Mouse (Mus musculus) gonadal fat pad, adult 2 months (tissue): ENCODE measurements around the gene Smco4. TPM values are rescaled to one million over a fixed set of nuclear protein-coding genes. Genes with fewer than 3 reads are reported as not detected.

Experiments
- DNase-seq: peaks from one replicate; pipeline ENCODE4 v3.0.0-alpha.2; 2012; ENCODE audit warnings: low read depth
- polyA plus RNA-seq: library from polyadenylated mRNA; depleted of rRNA; stranded (reverse); fragments of >200 nt; gene quantifications from 2 replicates; pipeline ENCODE4 v1.2.3, GENCODE M21; 2012

Smco4 gene
- polyA plus RNA-seq, 1 experiment, result 21.3 TPM

GRCm38 (mm10) chr9:15506863-15507262 is 13.6 kb downstream of the Smco4 start:
- DNase-seq, result no peak

GRCm38 (mm10) chr9:15507431-15507875 is 14.2 kb downstream of the Smco4 start:
- no peak for DNase-seq

GRCm38 (mm10) chr9:15509363-15509762 is 16.1 kb downstream of the Smco4 start:
- no peak for DNase-seq

GRCm38 (mm10) chr9:15510557-15511310 is 17.5 kb downstream of the Smco4 start:
- no peak for DNase-seq

- DNase-seq, result no peak
These were observed 19.7 kb downstream of the Smco4 start for GRCm38 (mm10) chr9:15512918-15513317.

GRCm38 (mm10) chr9:15516007-15516406 is 22.8 kb downstream of the Smco4 start:
- no peak for DNase-seq

GRCm38 (mm10) chr9:15517979-15518378 is 24.7 kb downstream of the Smco4 start:
- DNase-seq, result no peak

- peak; percentile 98 for DNase-seq
These were observed 29.1 kb downstream of the Smco4 start for GRCm38 (mm10) chr9:15522348-15522747.

GRCm38 (mm10) chr9:15522887-15523286 is 29.7 kb downstream of the Smco4 start:
- DNase-seq, result no peak

- no peak for DNase-seq
These were observed 30.4 kb downstream of the Smco4 start for GRCm38 (mm10) chr9:15523646-15524045.

- no peak for DNase-seq
These were observed 32.0 kb downstream of the Smco4 start for GRCm38 (mm10) chr9:15525246-15525645.

- no peak for DNase-seq
These were observed 33.3 kb downstream of the Smco4 start for GRCm38 (mm10) chr9:15526539-15526938.

GRCm38 (mm10) chr9:15527846-15528245 is 34.6 kb downstream of the Smco4 start:
- no peak for DNase-seq

- DNase-seq, result no peak
These were observed 35.1 kb downstream of the Smco4 start for GRCm38 (mm10) chr9:15528368-15528767.

- DNase-seq, result no peak
These were observed 36.2 kb downstream of the Smco4 start for GRCm38 (mm10) chr9:15529275-15529964.

- DNase-seq, result no peak
These were observed 36.7 kb downstream of the Smco4 start for GRCm38 (mm10) chr9:15529965-15530320.

- DNase-seq, result no peak
These were observed 38.0 kb downstream of the Smco4 start for GRCm38 (mm10) chr9:15531204-15531603.

GRCm38 (mm10) chr9:15533336-15534070 is 40.3 kb downstream of the Smco4 start:
- DNase-seq, result no peak

GRCm38 (mm10) chr9:15534110-15534509 is 40.9 kb downstream of the Smco4 start:
- DNase-seq, result no peak

GRCm38 (mm10) chr9:15535418-15535817 is 42.2 kb downstream of the Smco4 start:
- DNase-seq, result no peak

- no peak for DNase-seq
These were observed 43.7 kb downstream of the Smco4 start for GRCm38 (mm10) chr9:15536861-15537426.

GRCm38 (mm10) chr9:15537455-15538048 is 44.3 kb downstream of the Smco4 start:
- no peak for DNase-seq
